Mouse (Mus musculus) cerebellum, adult 9-10 months (tissue): ENCODE results near the gene Abcc4.
A peak's percentile ranks its signal among the peaks of the same experiment; 100 is the strongest.

Experiments
- DNase-seq: peaks from one replicate; pipeline ENCODE4 v3.0.0; 2022

The Abcc4 gene

GRCm38 (mm10) chr14:118710945-118711344 lies 4.9 kb upstream of the Abcc4 start:
- DNase-seq: no peak

- DNase-seq: peak; percentile 82
Measured at GRCm38 (mm10) chr14:118709736-118710135, 3.7 kb upstream of the Abcc4 start.

GRCm38 (mm10) chr14:118708126-118708525 lies 2.1 kb upstream of the Abcc4 start:
- no peak for DNase-seq

DNA sequence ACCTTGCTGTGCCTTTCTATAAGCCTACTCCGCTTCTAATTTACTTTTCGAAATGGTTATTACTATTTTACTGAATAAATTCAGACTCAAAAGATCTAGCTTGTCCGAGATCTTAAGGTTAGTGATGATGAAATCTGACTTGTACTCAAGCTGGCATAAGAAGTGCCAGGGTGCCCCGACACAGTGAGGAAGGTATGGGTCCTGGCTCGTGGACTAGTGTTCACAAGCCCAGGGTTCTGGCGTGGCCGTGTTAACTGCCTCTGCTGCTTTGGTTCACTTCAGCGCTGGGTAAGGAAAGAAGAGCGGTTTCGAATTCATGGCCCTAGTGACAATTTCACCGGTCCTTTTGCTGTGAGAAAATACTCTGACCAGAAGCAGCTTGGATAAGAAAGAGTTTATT lies 943 bp upstream of the Abcc4 start:
- DNase-seq: no peak

- peak; percentile 54 for DNase-seq
Measured at GRCm38 (mm10) chr14:118705465-118705807, 583 bp downstream of the Abcc4 start.

GRCm38 (mm10) chr14:118703363-118703762 lies 2.7 kb downstream of the Abcc4 start:
- no peak for DNase-seq

GRCm38 (mm10) chr14:118701991-118702608 lies 3.9 kb downstream of the Abcc4 start:
- no peak for DNase-seq

DNA sequence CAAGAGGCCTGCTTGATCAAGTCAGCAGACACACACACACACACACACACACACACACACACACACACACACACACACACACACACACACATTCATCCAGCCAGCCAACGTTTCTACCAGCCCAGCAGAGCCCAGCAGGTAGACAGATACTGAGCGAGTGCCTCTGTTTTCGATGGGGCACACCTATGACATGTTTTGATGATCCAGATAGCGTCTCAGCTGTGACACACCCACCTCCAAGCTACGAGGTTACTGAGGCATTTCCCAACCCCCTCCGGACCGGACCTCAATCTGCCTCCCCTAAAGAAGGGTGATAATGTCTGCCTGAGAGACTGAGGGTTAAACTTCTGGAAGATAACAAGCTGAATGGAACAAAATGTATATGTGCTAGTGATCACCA lies 5.4 kb downstream of the Abcc4 start:
- no peak for DNase-seq

DNA sequence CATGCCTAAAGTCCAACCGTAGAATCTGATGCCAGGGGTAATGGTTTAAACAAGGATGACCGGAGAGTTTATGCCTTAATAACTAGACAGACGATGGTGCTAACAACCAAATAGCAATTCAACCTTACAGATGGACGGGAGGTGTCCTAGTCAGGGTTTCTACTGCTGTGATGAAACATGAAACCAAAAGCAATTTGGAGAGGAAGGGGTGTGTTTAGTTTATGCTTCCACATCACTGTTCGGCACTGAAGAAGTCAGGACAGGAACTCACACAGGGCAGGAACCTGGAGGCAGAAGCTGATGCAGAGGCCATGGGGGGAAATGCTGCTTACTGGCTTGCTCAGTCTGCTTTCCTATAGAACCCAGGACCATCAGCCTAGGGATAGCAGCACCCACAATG lies 6.1 kb downstream of the Abcc4 start:
- no peak for DNase-seq

- DNase-seq: no peak
Measured at GRCm38 (mm10) chr14:118699508-118699907, 6.5 kb downstream of the Abcc4 start.

- DNase-seq: peak; percentile 69
Measured at GRCm38 (mm10) chr14:118696556-118697289, 9.3 kb downstream of the Abcc4 start.

- no peak for DNase-seq
Measured at GRCm38 (mm10) chr14:118695866-118696265, 10.2 kb downstream of the Abcc4 start.

DNA sequence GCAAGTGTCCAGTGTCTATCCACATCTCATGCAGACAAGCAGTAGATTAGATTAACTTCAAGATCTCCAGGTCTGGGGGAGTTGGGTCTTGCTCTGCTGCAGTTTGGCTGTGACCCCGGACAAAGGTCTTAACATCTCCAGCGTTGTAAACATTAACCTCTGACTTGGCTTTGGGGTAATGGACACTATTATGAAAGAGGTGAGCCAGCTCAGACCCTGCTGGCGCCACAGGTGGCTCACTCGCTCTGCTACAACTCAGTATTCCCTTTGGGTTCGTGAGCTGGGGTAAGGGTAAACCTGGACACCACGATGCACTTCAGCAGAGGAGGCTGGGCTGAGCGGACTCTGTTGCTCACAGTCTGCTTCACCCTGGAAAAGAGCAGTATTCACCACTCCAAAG lies 11.7 kb downstream of the Abcc4 start:
- DNase-seq: no peak

DNA sequence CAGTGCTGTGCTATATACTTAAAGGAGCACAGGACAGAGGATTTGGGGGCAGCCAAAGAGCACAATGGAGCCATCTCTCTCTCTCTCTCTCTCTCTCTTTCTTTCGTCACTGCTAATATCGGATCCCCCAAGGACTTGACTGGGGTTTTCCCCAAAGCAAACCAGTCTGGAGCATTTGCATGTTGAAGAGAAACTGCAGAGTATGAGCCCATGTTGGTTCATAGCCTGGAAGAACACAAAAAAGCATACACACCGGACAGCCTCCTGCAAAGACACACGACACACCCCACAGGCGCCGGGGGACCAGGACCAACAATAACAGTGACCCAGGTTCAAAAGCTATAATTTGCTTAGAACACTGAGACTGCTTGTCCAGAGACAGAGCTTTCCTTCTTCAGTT lies 14.1 kb downstream of the Abcc4 start:
- DNase-seq: no peak

GRCm38 (mm10) chr14:118691404-118691803 lies 14.6 kb downstream of the Abcc4 start:
- no peak for DNase-seq

DNA sequence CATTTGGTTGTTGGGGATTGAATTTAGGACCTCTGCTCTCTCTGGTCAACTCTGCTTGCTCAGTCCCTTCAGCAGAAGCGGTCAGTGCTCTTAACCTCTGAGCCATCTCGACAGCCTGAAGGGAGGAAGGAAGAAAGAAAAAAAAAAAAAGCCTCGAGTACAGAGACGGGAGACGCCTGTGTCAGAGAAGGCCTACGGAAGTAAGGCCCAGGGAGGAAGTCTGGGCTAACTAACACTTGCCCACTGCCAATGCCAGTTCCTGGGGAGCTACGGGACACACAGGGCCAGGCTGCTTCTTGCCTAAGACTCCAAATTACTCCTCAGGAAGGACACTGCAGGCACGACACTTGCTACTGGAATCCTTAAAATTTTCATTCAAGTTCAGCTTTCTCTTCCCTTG lies 15.1 kb downstream of the Abcc4 start:
- DNase-seq: no peak

- DNase-seq: no peak
Measured at GRCm38 (mm10) chr14:118690336-118690735, 15.7 kb downstream of the Abcc4 start.

DNA sequence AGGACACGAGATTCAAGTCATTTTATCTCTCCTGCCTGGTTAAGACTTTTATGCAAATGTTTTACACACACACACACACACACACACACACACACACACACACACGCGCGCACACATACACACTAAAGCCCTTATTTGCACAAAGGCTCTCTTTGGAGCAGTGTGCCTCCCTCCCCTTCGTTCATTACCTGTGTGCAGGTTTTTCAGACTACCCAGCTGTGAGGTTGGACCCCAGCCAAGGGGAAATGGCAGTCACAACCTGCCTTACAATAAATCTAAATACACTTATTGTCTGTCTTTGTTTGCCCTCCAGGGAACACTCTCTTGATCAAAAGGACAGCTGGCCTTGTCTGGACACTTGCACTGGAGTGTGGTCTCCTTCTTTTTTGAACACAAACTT lies 17.4 kb downstream of the Abcc4 start:
- DNase-seq: no peak

- DNase-seq: no peak
Measured at GRCm38 (mm10) chr14:118686861-118687260, 19.2 kb downstream of the Abcc4 start.

- DNase-seq: no peak
Measured at GRCm38 (mm10) chr14:118685572-118685971, 20.4 kb downstream of the Abcc4 start.

GRCm38 (mm10) chr14:118682339-118683034 lies 23.5 kb downstream of the Abcc4 start:
- no peak for DNase-seq

GRCm38 (mm10) chr14:118681087-118681486 lies 24.9 kb downstream of the Abcc4 start:
- no peak for DNase-seq

- no peak for DNase-seq
Measured at GRCm38 (mm10) chr14:118678279-118678985, 27.6 kb downstream of the Abcc4 start.
